Mouse (Mus musculus) midbrain, embryonic 16.5 days (tissue): ENCODE data around the gene Ate1. TPM values are rescaled to one million over a fixed set of nuclear protein-coding genes. Genes with fewer than 3 reads are reported as not detected.
"Not testable (repeated sequence)": the region's sequence is repeated elsewhere in the genome, so short reads cannot be mapped to it uniquely, and the experiment has no call there.

Experiments used
- ATAC-seq: fragments of 200-750 bp; cut with Nextera tagmentation; 2 replicates; pipeline ENCODE4 v1.8.0; 2017; ENCODE audit warnings: moderate TSS enrichment
- H3K27ac ChIP-seq: fragments of 300-500 bp; sonication (generic); 2 replicates; pipeline ENCODE4 v1.5.1; 2014; ENCODE audit warnings: mild to moderate bottlenecking, low read length, mixed read lengths
- H3K27me3 ChIP-seq: fragments of 300-500 bp; sonication (generic); 2 replicates; pipeline ENCODE4 v1.6.1; 2014; ENCODE audit warnings: low read depth, low read length, mixed read lengths; ENCODE audit not compliant: control insufficient read depth, insufficient read depth
- H3K36me3 ChIP-seq: fragments of 300-500 bp; sonication (generic); 2 replicates; pipeline ENCODE4 v1.6.1; 2014; ENCODE audit warnings: mild to moderate bottlenecking, low read length, moderate library complexity, mixed read lengths; ENCODE audit not compliant: control insufficient read depth, insufficient read depth
- H3K4me1 ChIP-seq: fragments of 300-500 bp; sonication (generic); 2 replicates; pipeline ENCODE4 v1.6.1; 2014; ENCODE audit warnings: mild to moderate bottlenecking, low read length, mixed read lengths; ENCODE audit not compliant: control insufficient read depth, insufficient read depth
- H3K4me2 ChIP-seq: fragments of 300-500 bp; sonication (generic); 2 replicates; pipeline ENCODE4 v1.6.1; 2014; ENCODE audit warnings: mild to moderate bottlenecking, low read length, mixed read lengths
- H3K4me3 ChIP-seq: fragments of 300-500 bp; sonication (generic); 2 replicates; pipeline ENCODE4 v1.5.1; 2014; ENCODE audit warnings: low read depth, mild to moderate bottlenecking, low read length, moderate library complexity, mixed read lengths
- H3K9ac ChIP-seq: fragments of 300-500 bp; sonication (generic); 2 replicates; pipeline ENCODE4 v1.6.1; 2014; ENCODE audit warnings: low read depth, low read length, mixed read lengths
- H3K9me3 ChIP-seq: fragments of 300-500 bp; sonication (generic); replicated peaks from 2 replicates; pipeline ENCODE4 v1.6.1; 2014; ENCODE audit warnings: mild to moderate bottlenecking, low read length, mixed read lengths; ENCODE audit not compliant: control insufficient read depth, poor library complexity, severe bottlenecking
- WGBS: fragments of 180-500 bp; shearing (Covaris S2); extraction: QIAGEN DNeasy Blood & Tissue Kit; methylation state at CpG from one replicate; pipeline ENCODE4 v1.1.7; 2014; 5-methylcytosine and 5-hydroxymethylcytosine counted together
- polyA plus RNA-seq: library from polyadenylated mRNA; unstranded; fragments of >200 nt; fragmentation: Nextera tagmentation; extraction: Ambion mirVana; gene quantifications from 2 replicates; pipeline ENCODE4 v1.2.1, GENCODE M21; 2015

Gene Ate1
- polyA plus RNA-seq, 1 experiment from 2014 or later = 120 TPM

- 94% methylated on average over 4 of the region's 4 CpGs for WGBS
- ATAC-seq = no peak
- H3K4me2 ChIP-seq = no peak overlapping the region
- no peaks in the 10 kb centered on the region for H3K9me3 ChIP-seq
- no peak overlapping the region for H3K4me3 ChIP-seq
- H3K27me3 ChIP-seq = no peaks in the 10 kb centered on the region
- H3K4me1 ChIP-seq = peaks cover 3% of the 10 kb centered on the region; the same call in 1 of the 2 replicates
- peaks cover 14% of the 10 kb centered on the region for H3K36me3 ChIP-seq
- H3K9ac ChIP-seq = no peak overlapping the region
- H3K27ac ChIP-seq = no peak overlapping the region
These were observed 15.0 kb upstream of the Ate1 start for GRCm38 (mm10) chr7:130535174-130535573.

GRCm38 (mm10) chr7:130533316-130534260, 13.4 kb upstream of the Ate1 start:
- Histone ChIP-seq H3K4me1 (peaks cover 3% of the 10 kb centered on the region; the same call in 1 of the 2 replicates), H3K9ac (no peak overlapping the region), H3K36me3 (peaks cover 7% of the 10 kb centered on the region), H3K27me3 (no peaks in the 10 kb centered on the region), H3K9me3 (no peaks in the 10 kb centered on the region), H3K4me3 (no peak overlapping the region), H3K4me2 (no peak overlapping the region), H3K27ac (no peak overlapping the region)
- 44% methylated on average over 24 of the region's 25 CpGs for WGBS
- peak; percentile 62; the same call in 1 of the 2 replicates for ATAC-seq

GRCm38 (mm10) chr7:130531138-130531537, 11.0 kb upstream of the Ate1 start:
- not testable (repeated sequence) for H3K9me3 ChIP-seq, H3K36me3 ChIP-seq, H3K4me3 ChIP-seq, H3K9ac ChIP-seq, H3K27ac ChIP-seq, ATAC-seq, H3K27me3 ChIP-seq, H3K4me2 ChIP-seq, H3K4me1 ChIP-seq
- 98% methylated on average over 14 of the region's 15 CpGs for WGBS

GRCm38 (mm10) chr7:130527306-130527705, 7.1 kb upstream of the Ate1 start:
- Histone ChIP-seq H3K9ac (no peak overlapping the region), H3K4me2 (no peak overlapping the region), H3K4me1 (no peaks in the 10 kb centered on the region), H3K4me3 (no peak overlapping the region), H3K36me3 (no peaks in the 10 kb centered on the region; the same call in 1 of the 2 replicates), H3K27me3 (no peaks in the 10 kb centered on the region), H3K9me3 (no peaks in the 10 kb centered on the region), H3K27ac (no peak overlapping the region)
- ATAC-seq = no peak
- WGBS = 87% methylated on average over 9 of the region's 9 CpGs

GRCm38 (mm10) chr7:130523451-130523850, 3.3 kb upstream of the Ate1 start:
- 93% methylated on average over 8 of the region's 8 CpGs for WGBS

GRCm38 (mm10) chr7:130520812-130521422, 748 bp upstream of the Ate1 start:
- no peak overlapping the region for H3K9ac ChIP-seq
- H3K9me3 ChIP-seq = no peaks in the 10 kb centered on the region
- ATAC-seq = no peak
- H3K36me3 ChIP-seq = no peaks in the 10 kb centered on the region
- no peak overlapping the region for H3K4me2 ChIP-seq
- peaks cover 25% of the 10 kb centered on the region for H3K4me1 ChIP-seq
- H3K27ac ChIP-seq = no peak overlapping the region
- H3K4me3 ChIP-seq = no peak overlapping the region
- 93% methylated on average over 14 of the region's 14 CpGs for WGBS
- no peaks in the 10 kb centered on the region for H3K27me3 ChIP-seq

More at GRCm38 (mm10) chr7:130523451-130523850, 3.3 kb upstream of the Ate1 start:
- no peaks in the 10 kb centered on the region for H3K9me3 ChIP-seq
- H3K9ac ChIP-seq = no peak overlapping the region
- no peak overlapping the region for H3K27ac ChIP-seq
- no peaks in the 10 kb centered on the region for H3K36me3 ChIP-seq
- no peak overlapping the region for H3K4me2 ChIP-seq
- ATAC-seq = no peak
- H3K4me3 ChIP-seq = no peak overlapping the region
- no peaks in the 10 kb centered on the region for H3K27me3 ChIP-seq
- H3K4me1 ChIP-seq = peaks cover 6% of the 10 kb centered on the region; the same call in 1 of the 2 replicates

- H3K36me3 ChIP-seq = no peaks in the 10 kb centered on the region
- H3K4me3 ChIP-seq = peak overlapping the region; percentile 89
- H3K4me1 ChIP-seq = peaks cover 25% of the 10 kb centered on the region
- peak; percentile 97 for ATAC-seq
- peak overlapping the region; percentile 99 for H3K9ac ChIP-seq
- peak overlapping the region; percentile 88 for H3K4me2 ChIP-seq
- H3K27me3 ChIP-seq = no peaks in the 10 kb centered on the region
- peak overlapping the region; percentile 99 for H3K27ac ChIP-seq
- H3K9me3 ChIP-seq = no peaks in the 10 kb centered on the region
- under 1% methylated on average over 88 of the region's 90 CpGs for WGBS
These were observed 797 bp downstream of the Ate1 start for GRCm38 (mm10) chr7:130519096-130520048.

GRCm38 (mm10) chr7:130518213-130519095, 1.7 kb downstream of the Ate1 start:
- no peak for ATAC-seq

More at GRCm38 (mm10) chr7:130518213-130519095, 1.7 kb downstream of the Ate1 start:
- WGBS = 41% methylated on average over 26 of the region's 26 CpGs
- peak overlapping the region; percentile 88 for H3K4me2 ChIP-seq
- peak overlapping the region; percentile 89 for H3K4me3 ChIP-seq
- H3K9ac ChIP-seq = peak overlapping the region; percentile 99
- H3K9me3 ChIP-seq = no peaks in the 10 kb centered on the region
- H3K27ac ChIP-seq = peak overlapping the region; percentile 99
- H3K27me3 ChIP-seq = no peaks in the 10 kb centered on the region
- H3K4me1 ChIP-seq = peaks cover 25% of the 10 kb centered on the region
- no peaks in the 10 kb centered on the region for H3K36me3 ChIP-seq
